Mouse (Mus musculus) limb, embryonic 15.5 days (tissue): ENCODE data around the gene Rcn3. TPM values are rescaled to one million over a fixed set of nuclear protein-coding genes. Genes with fewer than 3 reads are reported as not detected.
A peak's percentile ranks its signal among the peaks of the same experiment; 100 is the strongest.

Experiments
- ATAC-seq: fragments of 200-750 bp; cut with Nextera tagmentation; 2 replicates; pipeline ENCODE4 v1.8.0; 2017; ENCODE audit warnings: low read depth, moderate TSS enrichment; ENCODE audit not compliant: insufficient number of reproducible peaks, low FRiP score, low TSS enrichment
- H3K27ac ChIP-seq: fragments of 300-500 bp; sonication (generic); 2 replicates; pipeline ENCODE4 v1.5.1; 2015; ENCODE audit warnings: moderate library complexity, mild to moderate bottlenecking, inconsistent platforms
- H3K27me3 ChIP-seq: fragments of 300-500 bp; sonication (generic); 2 replicates; pipeline ENCODE4 v1.6.1; 2015; ENCODE audit warnings: inconsistent platforms
- H3K36me3 ChIP-seq: fragments of 300-500 bp; sonication (generic); 2 replicates; pipeline ENCODE4 v1.6.1; 2015; ENCODE audit warnings: inconsistent platforms
- H3K4me1 ChIP-seq: fragments of 300-500 bp; sonication (generic); 2 replicates; pipeline ENCODE4 v1.6.1; 2015; ENCODE audit warnings: inconsistent platforms
- H3K4me2 ChIP-seq: fragments of 300-500 bp; sonication (generic); 2 replicates; pipeline ENCODE4 v1.6.1; 2015; ENCODE audit warnings: mild to moderate bottlenecking, inconsistent platforms
- H3K4me3 ChIP-seq: fragments of 300-500 bp; sonication (generic); 2 replicates; pipeline ENCODE4 v1.5.1; 2015; ENCODE audit warnings: mild to moderate bottlenecking, inconsistent platforms
- H3K9ac ChIP-seq: fragments of 300-500 bp; sonication (generic); 2 replicates; pipeline ENCODE4 v1.6.1; 2015; ENCODE audit warnings: inconsistent platforms
- H3K9me3 ChIP-seq: fragments of 300-500 bp; sonication (generic); 2 replicates; pipeline ENCODE4 v1.6.1; 2016; ENCODE audit warnings: inconsistent platforms
- WGBS: fragments of 180-500 bp; shearing (Covaris S2); methylation state at CpG from one replicate; pipeline ENCODE4 v1.1.7; 2015; 5-methylcytosine and 5-hydroxymethylcytosine counted together
- polyA plus RNA-seq: library from polyadenylated mRNA; unstranded; fragments of >200 nt; fragmentation: Nextera tagmentation; extraction: Ambion mirVana; gene quantifications from 2 replicates; pipeline ENCODE4 v1.2.1, GENCODE M21; 2015

Rcn3 gene
- polyA plus RNA-seq = 653 and 714 TPM in 2 replicates

GRCm38 (mm10) chr7:45092048-45092447 lies at the start of gene Rcn3:
Gene Rcn3, minus strand, starts transcription at chr7:45092221.
- Histone ChIP-seq H3K9me3 (no peaks in the 10 kb centered on the region), H3K9ac (peak within 1 kb of the TSS; percentile 74), H3K4me3 (peak within 1 kb of the TSS; percentile 61), H3K4me2 (peak within 1 kb of the TSS; percentile 61), H3K27ac (peak within 1 kb of the TSS; percentile 93), H3K27me3 (no peaks in the 10 kb centered on the region), H3K4me1 (peaks cover 34% of the 10 kb centered on the region), H3K36me3 (peaks cover 29% of the 10 kb centered on the region)
- WGBS = under 1% methylated on average over 16 of the region's 16 CpGs
- ATAC-seq = peak; percentile 94

DNA sequence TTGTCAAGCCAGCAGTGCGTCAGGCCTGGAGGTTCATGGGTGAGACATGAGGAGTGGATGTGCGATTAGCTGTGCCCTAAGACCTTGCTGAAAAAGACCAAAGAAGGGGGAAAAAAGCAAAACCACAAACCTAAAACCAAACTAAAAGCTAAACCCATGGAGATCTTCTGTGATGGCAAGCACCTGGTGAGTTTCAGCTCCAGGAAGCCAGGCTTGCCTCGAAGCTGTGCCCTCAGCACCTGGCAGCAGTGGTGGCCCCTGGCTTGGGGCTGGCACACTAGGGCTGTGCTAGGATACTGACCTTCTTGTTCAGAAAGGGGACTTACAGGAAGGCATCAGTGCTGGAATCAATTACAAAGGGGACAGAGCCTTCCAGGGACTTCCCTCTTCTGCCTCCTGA lies 49.3 kb upstream of the Rcn3 start:
- no peak overlapping the region for H3K4me2 ChIP-seq
- H3K27me3 ChIP-seq = no peaks in the 10 kb centered on the region
- H3K9me3 ChIP-seq = no peaks in the 10 kb centered on the region
- no peak for ATAC-seq
- H3K4me3 ChIP-seq = no peak overlapping the region
- no peak overlapping the region for H3K9ac ChIP-seq
- H3K4me1 ChIP-seq = no peaks in the 10 kb centered on the region; the same call in 1 of the 2 replicates
- H3K27ac ChIP-seq = no peak overlapping the region
- H3K36me3 ChIP-seq = peaks cover 46% of the 10 kb centered on the region
- 92% methylated on average over 3 of the region's 3 CpGs for WGBS

DNA sequence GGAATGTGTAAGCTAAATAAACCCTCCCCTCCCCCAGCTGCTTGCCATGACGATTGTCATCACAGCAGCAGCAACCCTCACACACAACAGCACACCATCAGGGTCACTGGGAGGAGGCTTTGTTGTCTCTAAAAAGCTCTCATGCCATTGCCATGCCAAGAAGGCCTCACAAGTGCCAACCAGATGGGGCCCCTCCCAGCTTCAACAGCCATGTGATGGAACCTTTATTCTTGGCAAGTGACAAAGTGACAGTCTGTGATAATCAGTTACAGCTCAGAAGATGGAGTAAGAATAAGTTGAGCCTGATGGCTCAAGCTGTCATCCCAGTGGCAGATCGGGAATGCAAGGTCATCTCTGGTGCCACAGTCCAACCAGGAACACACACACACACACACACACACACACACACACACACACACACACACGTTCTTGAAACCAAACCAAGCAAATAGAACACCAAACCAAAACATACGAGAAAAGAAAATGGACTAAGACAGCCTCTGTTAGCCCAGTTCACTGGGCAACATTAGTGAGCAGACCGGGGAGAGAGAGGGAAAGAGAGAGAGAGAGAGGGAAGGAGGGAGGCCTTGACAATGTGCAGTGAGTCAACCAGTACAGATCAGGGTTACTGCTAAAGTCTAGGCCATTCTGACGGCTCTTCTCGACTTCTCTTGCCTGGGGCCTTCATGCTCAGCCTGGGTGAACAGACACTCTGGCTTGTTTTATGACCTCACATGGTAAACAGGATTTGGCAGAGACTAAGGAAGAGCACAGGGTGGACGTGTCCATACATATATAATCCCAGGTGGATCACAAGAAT lies 48.1 kb upstream of the Rcn3 start:
- Histone ChIP-seq H3K4me2 (no peak overlapping the region), H3K27me3 (0 out of 2 replicates have a peak, but pooled peaks cover 5% of the 10 kb centered on the region), H3K27ac (no peak overlapping the region), H3K9ac (no peak overlapping the region), H3K4me1 (peaks cover 9% of the 10 kb centered on the region), H3K9me3 (no peaks in the 10 kb centered on the region), H3K36me3 (peaks cover 34% of the 10 kb centered on the region), H3K4me3 (no peak overlapping the region)
- WGBS = 63% methylated on average over 8 of the region's 8 CpGs
- ATAC-seq = no peak

GRCm38 (mm10) chr7:45138403-45138802 lies 46.4 kb upstream of the Rcn3 start:
- ATAC-seq = no peak

GRCm38 (mm10) chr7:45137171-45138006 lies 45.4 kb upstream of the Rcn3 start:
- H3K4me3 ChIP-seq = no peak overlapping the region
- peaks cover 15% of the 10 kb centered on the region for H3K4me1 ChIP-seq
- no peak overlapping the region for H3K4me2 ChIP-seq
- H3K27me3 ChIP-seq = 0 out of 2 replicates have a peak, but pooled peaks cover 6% of the 10 kb centered on the region
- H3K27ac ChIP-seq = no peak overlapping the region
- 81% methylated on average over 12 of the region's 12 CpGs for WGBS
- no peak overlapping the region for H3K9ac ChIP-seq
- H3K36me3 ChIP-seq = peaks cover 8% of the 10 kb centered on the region
- ATAC-seq = no peak
- H3K9me3 ChIP-seq = no peaks in the 10 kb centered on the region

More at GRCm38 (mm10) chr7:45138403-45138802, 46.4 kb upstream of the Rcn3 start:
- peaks cover 15% of the 10 kb centered on the region for H3K4me1 ChIP-seq
- 79% methylated on average over 1 of the region's 1 CpGs for WGBS
- 0 out of 2 replicates have a peak, but pooled peaks cover 6% of the 10 kb centered on the region for H3K27me3 ChIP-seq
- no peak overlapping the region for H3K4me2 ChIP-seq
- peaks cover 17% of the 10 kb centered on the region for H3K36me3 ChIP-seq
- H3K9ac ChIP-seq = no peak overlapping the region
- H3K4me3 ChIP-seq = no peak overlapping the region
- H3K27ac ChIP-seq = no peak overlapping the region
- H3K9me3 ChIP-seq = no peaks in the 10 kb centered on the region

DNA sequence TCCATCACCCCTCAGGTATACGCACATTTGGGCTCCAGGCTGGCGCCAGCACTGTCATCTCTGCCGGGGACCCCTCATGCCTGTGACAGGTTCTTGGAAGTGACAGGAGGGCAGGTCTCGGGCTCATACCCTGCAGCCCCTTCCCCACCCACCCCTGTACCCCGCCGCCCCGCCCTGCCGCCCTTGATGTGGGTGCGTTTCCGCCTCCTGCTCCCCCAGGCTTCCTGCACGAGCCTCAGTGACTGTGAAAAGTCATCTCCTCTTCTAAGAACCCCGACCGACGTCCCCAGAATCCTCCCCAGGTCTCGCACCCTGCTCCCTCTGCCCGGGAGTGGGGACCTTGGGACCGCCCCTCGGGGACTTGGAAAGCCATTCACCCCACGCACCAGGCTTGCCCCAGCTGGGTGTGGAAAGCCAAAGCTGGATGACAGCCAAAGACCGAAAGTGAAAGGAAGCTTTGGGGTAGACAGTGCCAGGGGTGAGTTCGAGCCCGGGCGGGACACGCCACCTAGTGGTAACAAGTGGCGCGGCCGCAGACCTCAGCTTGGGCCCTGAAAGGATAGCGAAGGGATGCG lies 44.1 kb upstream of the Rcn3 start, which contains the start of the genes Gm45713 and Flt3l:
Gene Gm45713, minus strand, starts transcription at position 239 of the 575 bp plus-strand sequence.
Gene Flt3l, minus strand, starts transcription at position 440 of the 575 bp plus-strand sequence.
- Histone ChIP-seq H3K4me2 (peak within 1 kb of the TSS; percentile 87), H3K9ac (peak within 1 kb of the TSS; percentile 42), H3K27ac (peak within 1 kb of the TSS; percentile 51; the same call in 1 of the 2 replicates), H3K4me3 (peak within 1 kb of the TSS; percentile 54), H3K4me1 (peaks cover 15% of the 10 kb centered on the region), H3K27me3 (0 out of 2 replicates have a peak, but pooled peaks cover 6% of the 10 kb centered on the region), H3K36me3 (no peaks in the 10 kb centered on the region), H3K9me3 (no peaks in the 10 kb centered on the region)
- 1% methylated on average over 29 of the region's 29 CpGs for WGBS
- peak; percentile 68; the same call in 1 of the 2 replicates for ATAC-seq

- no peak for ATAC-seq
- Histone ChIP-seq H3K27me3 (0 out of 2 replicates have a peak, but pooled peaks cover 6% of the 10 kb centered on the region), H3K27ac (no peak overlapping the region; the same call in 1 of the 2 replicates), H3K4me3 (peak overlapping the region; percentile 54), H3K4me2 (peak overlapping the region; percentile 87; the same call in 1 of the 2 replicates), H3K36me3 (no peaks in the 10 kb centered on the region), H3K4me1 (peaks cover 15% of the 10 kb centered on the region), H3K9me3 (no peaks in the 10 kb centered on the region), H3K9ac (no peak overlapping the region)
- WGBS = 73% methylated on average over 3 of the region's 3 CpGs
Observed at GRCm38 (mm10) chr7:45135370-45135769, 43.3 kb upstream of the Rcn3 start.

GRCm38 (mm10) chr7:45134544-45135026 lies 42.6 kb upstream of the Rcn3 start:
- H3K4me3 ChIP-seq = no peak overlapping the region
- H3K9ac ChIP-seq = no peak overlapping the region
- peak; percentile 46; the same call in 1 of the 2 replicates for ATAC-seq
- H3K27ac ChIP-seq = no peak overlapping the region
- 13% methylated on average over 12 of the region's 12 CpGs for WGBS
- peak overlapping the region; percentile 12; the same call in 1 of the 2 replicates for H3K4me2 ChIP-seq
- H3K4me1 ChIP-seq = peaks cover 19% of the 10 kb centered on the region
- no peaks in the 10 kb centered on the region for H3K9me3 ChIP-seq
- 0 out of 2 replicates have a peak, but pooled peaks cover 6% of the 10 kb centered on the region for H3K27me3 ChIP-seq
- H3K36me3 ChIP-seq = no peaks in the 10 kb centered on the region

DNA sequence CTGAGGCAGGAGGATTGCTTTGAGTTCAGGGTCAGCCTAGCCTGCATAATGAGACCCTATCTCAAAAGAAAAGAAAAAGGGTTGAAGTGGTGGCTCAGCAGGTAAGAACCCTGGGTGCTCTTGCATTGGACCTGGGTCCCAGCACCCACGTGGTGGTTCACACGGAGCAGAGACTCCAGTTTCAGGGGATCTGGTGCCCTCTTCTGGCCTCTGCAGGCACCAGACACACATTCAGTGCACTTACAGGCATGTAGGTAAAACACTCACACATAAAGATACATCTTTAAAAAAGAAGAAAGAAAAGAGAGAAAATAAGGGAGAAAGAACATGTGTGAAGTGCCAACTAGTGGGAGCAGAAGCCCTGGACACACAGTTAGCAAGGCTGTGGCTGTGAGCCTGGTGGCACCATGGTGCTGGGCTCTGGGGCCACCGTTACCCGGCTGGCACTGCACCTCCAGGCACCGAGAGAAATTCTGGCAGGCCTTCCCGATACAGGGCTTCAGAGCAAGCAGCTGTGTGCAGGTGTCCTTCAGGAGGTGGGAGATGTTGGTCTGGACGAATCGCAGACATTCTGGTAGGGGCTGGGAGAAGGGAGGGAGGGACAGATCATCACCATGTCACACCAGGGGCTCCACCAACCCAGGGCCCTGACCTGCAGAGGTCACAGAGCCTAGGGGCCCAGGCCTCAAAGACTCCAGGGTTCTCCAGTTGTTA lies 41.6 kb upstream of the Rcn3 start:
- Histone ChIP-seq H3K9me3 (no peaks in the 10 kb centered on the region), H3K36me3 (no peaks in the 10 kb centered on the region), H3K27me3 (0 out of 2 replicates have a peak, but pooled peaks cover 6% of the 10 kb centered on the region), H3K4me3 (no peak overlapping the region), H3K4me2 (no peak overlapping the region), H3K27ac (no peak overlapping the region), H3K4me1 (peaks cover 24% of the 10 kb centered on the region), H3K9ac (no peak overlapping the region)
- no peak for ATAC-seq
- 71% methylated on average over 8 of the region's 8 CpGs for WGBS

- H3K4me2 ChIP-seq = no peak overlapping the region
- no peak overlapping the region for H3K9ac ChIP-seq
- no peak for ATAC-seq
- no peaks in the 10 kb centered on the region for H3K9me3 ChIP-seq
- H3K4me3 ChIP-seq = no peak overlapping the region
- H3K36me3 ChIP-seq = peaks cover 7% of the 10 kb centered on the region
- 0 out of 2 replicates have a peak, but pooled peaks cover 6% of the 10 kb centered on the region for H3K27me3 ChIP-seq
- no peak overlapping the region for H3K27ac ChIP-seq
- 83% methylated on average over 11 of the region's 11 CpGs for WGBS
- peaks cover 31% of the 10 kb centered on the region for H3K4me1 ChIP-seq
Observed at GRCm38 (mm10) chr7:45131850-45132249, 39.8 kb upstream of the Rcn3 start.
